Mouse (Mus musculus) liver (tissue): Measurements from ENCODE around the gene Olfr591.
A peak's percentile ranks its signal among the peaks of the same experiment; 100 is the strongest.
"Not testable (repeated sequence)": the region's sequence is repeated elsewhere in the genome, so short reads cannot be mapped to it uniquely, and the experiment has no call there.

ENCODE experiments used
- DNase-seq: peaks from one replicate; pipeline ENCODE4 v3.0.0-alpha.2; 2020; ENCODE audit warnings: mixed read lengths

Gene Olfr591

GRCm38 (mm10) chr7:103178240-103178639 is at the start of gene Olfr591:
Olfr591 (minus strand) TSS chr7:103178340.
- DNase-seq: no peak

GRCm38 (mm10) chr7:103216696-103217095 is 38.6 kb upstream of the Olfr591 start, which contains the start of gene Olfr594:
Olfr594 (plus strand) TSS chr7:103216996.
- no peak for DNase-seq

- DNase-seq: not testable (repeated sequence)
Observed at GRCm38 (mm10) chr7:103212050-103212449, 33.9 kb upstream of the Olfr591 start.

GRCm38 (mm10) chr7:103211562-103211961 is 33.4 kb upstream of the Olfr591 start, which contains the start of gene Olfr593:
Olfr593 (plus strand) TSS chr7:103211862.
- DNase-seq: no peak

GRCm38 (mm10) chr7:103184503-103184902 is 6.4 kb upstream of the Olfr591 start, which contains the start of gene Olfr592:
Olfr592 (plus strand) TSS chr7:103184803.
- DNase-seq: not testable (repeated sequence)

GRCm38 (mm10) chr7:103169697-103170096 is 8.4 kb downstream of the Olfr591 start:
- DNase-seq: no peak

GRCm38 (mm10) chr7:103156256-103156655 is 21.9 kb downstream of the Olfr591 start, which contains the start of gene Olfr589:
Olfr589 (minus strand) TSS chr7:103156356.
- no peak for DNase-seq

- DNase-seq: no peak
Observed at GRCm38 (mm10) chr7:103140579-103140978, 37.6 kb downstream of the Olfr591 start, which contains the start of gene Olfr588-ps1. Olfr588-ps1 (plus strand) TSS chr7:103140879.

GRCm38 (mm10) chr7:103125538-103125937 is 52.6 kb downstream of the Olfr591 start, which contains the start of gene Olfr586:
Olfr586 (minus strand) TSS chr7:103125638.
- DNase-seq: no peak

GRCm38 (mm10) chr7:103119406-103119805 is 58.7 kb downstream of the Olfr591 start:
- DNase-seq: peak; percentile 8
